13 mouse cellular contexts compared by ENCODE assay signal in the genomic region with DNA sequence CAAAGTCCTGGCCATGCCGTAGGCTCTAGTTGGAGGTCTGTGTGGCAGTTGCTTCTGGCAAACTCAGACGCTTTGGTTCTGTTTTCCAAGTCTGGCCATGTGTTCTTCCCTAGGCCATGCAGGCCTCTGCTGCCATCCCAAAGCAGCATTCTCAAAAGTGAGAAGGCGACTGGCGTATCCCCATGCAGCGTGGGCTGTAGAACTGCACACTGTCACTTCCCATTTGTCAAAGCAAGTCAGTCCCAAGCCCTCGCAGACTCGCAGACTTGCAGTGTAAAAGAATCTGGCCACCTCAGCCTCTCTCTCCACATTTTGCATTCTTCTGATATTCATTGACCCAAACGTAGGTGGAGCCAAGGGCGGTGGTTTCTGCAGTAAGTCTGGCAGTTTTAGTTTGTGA.
DNase-seq lines count a peak whose midpoint lies in the region; ATAC-seq lines count a peak whose summit lies in the region.
"Had no signal": no experiment of that assay in that cellular context is flagged by ENCODE, and none has a peak within 500 bp of the region (broad histone marks: within the 10 kb centered on the region; RNA-seq: fewer than 3 reads in every experiment).

No protein-coding gene starts in this region.

- no peaks in the 10 kb centered on the region for H3K27me3 ChIP-seq in embryonic facial prominence, embryonic 12.5 days
- H3K27me3 ChIP-seq in forebrain, embryonic 14.5 days (replicated peaks; ENCODE audit: control insufficient read depth, insufficient read depth, low read length) = no peaks in the 10 kb centered on the region
- H3K27me3 ChIP-seq: liver, embryonic 12.5 days had no signal

- H3K9me3 ChIP-seq in embryonic facial prominence, embryonic 12.5 days = no peaks in the 10 kb centered on the region
- H3K9me3 ChIP-seq in forebrain, embryonic 14.5 days (replicated peaks; ENCODE audit: control insufficient read depth, low read length) = no peaks in the 10 kb centered on the region

- peak overlapping the region; percentile 41; the same call in 1 of the 2 replicates for H3K27ac ChIP-seq in embryonic facial prominence, embryonic 12.5 days
- H3K27ac ChIP-seq in forebrain, embryonic 14.5 days (ENCODE audit: low read depth, low read length) = no peak overlapping the region
- H3K27ac ChIP-seq: liver, embryonic 12.5 days had no signal

- H3K4me2 ChIP-seq in embryonic facial prominence, embryonic 12.5 days (replicated peaks) = no peak overlapping the region
- no peak overlapping the region for H3K4me2 ChIP-seq in forebrain, embryonic 14.5 days (ENCODE audit: low read length)
- H3K4me2 ChIP-seq: liver, embryonic 12.5 days had no signal

- 57% methylated on average over 9 of the region's 9 CpGs for WGBS in embryonic facial prominence, embryonic 12.5 days
- 77% methylated on average over 9 of the region's 9 CpGs for WGBS in forebrain, embryonic 14.5 days

- no peak overlapping the region for H3K4me3 ChIP-seq in embryonic facial prominence, embryonic 12.5 days
- no peak overlapping the region for H3K4me3 ChIP-seq in forebrain, embryonic 14.5 days (ENCODE audit: low read depth, low read length)
- H3K4me3 ChIP-seq: liver, embryonic 12.5 days; myocyte had no signal

- 0 out of 2 replicates have a peak, but pooled peaks cover 4% of the 10 kb centered on the region for H3K4me1 ChIP-seq in embryonic facial prominence, embryonic 12.5 days
- H3K4me1 ChIP-seq in forebrain, embryonic 14.5 days (ENCODE audit: control insufficient read depth, insufficient read depth, low read length) = no peaks in the 10 kb centered on the region
- H3K4me1 ChIP-seq: liver, embryonic 12.5 days had no signal

- no peaks in the 10 kb centered on the region for H3K36me3 ChIP-seq in embryonic facial prominence, embryonic 12.5 days
- no peaks in the 10 kb centered on the region for H3K36me3 ChIP-seq in forebrain, embryonic 14.5 days (ENCODE audit: control insufficient read depth, insufficient read depth, low read length)
- H3K36me3 ChIP-seq: liver, embryonic 12.5 days had no signal

- peak; percentile 47; the same call in 1 of the 2 replicates for ATAC-seq in embryonic facial prominence, embryonic 12.5 days (ENCODE audit: insufficient number of reproducible peaks, insufficient read depth, low FRiP score, low TSS enrichment)
- no peak for ATAC-seq in forebrain, embryonic 14.5 days
- ATAC-seq: liver, embryonic 12.5 days had no signal

- H3K9ac ChIP-seq in embryonic facial prominence, embryonic 12.5 days = no peak overlapping the region
- H3K9ac ChIP-seq in forebrain, embryonic 14.5 days (ENCODE audit: low read length) = no peak overlapping the region
- H3K9ac ChIP-seq: liver, embryonic 12.5 days had no signal

- peak; percentile 5 for DNase-seq in embryo, embryonic 10 days (ENCODE audit: low spot score)
- DNase-seq in embryo, embryonic 10.5 days (ENCODE audit: low spot score) = no peak
- peak; percentile 73 for DNase-seq in layer of hippocampus, adult 9-11 months
- peak; percentile 58 for DNase-seq in retina, embryonic 14.5 days (ENCODE audit: low spot score)
- no peak for DNase-seq in forebrain, embryonic 14.5 days (ENCODE audit: low spot score)
- DNase-seq in lung, postnatal 10 days = no peak
- DNase-seq in c-Kit-positive CD71-positive TER-119-positive erythroid progenitor cells, embryonic 14.5 days (ENCODE audit: low spot score) = no peak
- DNase-seq: heart, postnatal 4 days; kidney, adult 9 months; thymus, postnatal 36 days had no signal

Comparison
In these comparisons a context has a peak if more than half of its experiments do, and no peak if none do; other contexts are left out.
1. DNase-seq: peak in embryo, embryonic 10 days (single experiment), layer of hippocampus, adult 9-11 months (single experiment) and retina, embryonic 14.5 days (single experiment); none in embryo, embryonic 10.5 days (single experiment), forebrain, embryonic 14.5 days (single experiment), lung, postnatal 10 days (single experiment) and c-Kit-positive CD71-positive TER-119-positive erythroid progenitor cells, embryonic 14.5 days (single experiment).